Comparison of ENCODE assay signal across 14 mouse cellular contexts in the genomic region with DNA sequence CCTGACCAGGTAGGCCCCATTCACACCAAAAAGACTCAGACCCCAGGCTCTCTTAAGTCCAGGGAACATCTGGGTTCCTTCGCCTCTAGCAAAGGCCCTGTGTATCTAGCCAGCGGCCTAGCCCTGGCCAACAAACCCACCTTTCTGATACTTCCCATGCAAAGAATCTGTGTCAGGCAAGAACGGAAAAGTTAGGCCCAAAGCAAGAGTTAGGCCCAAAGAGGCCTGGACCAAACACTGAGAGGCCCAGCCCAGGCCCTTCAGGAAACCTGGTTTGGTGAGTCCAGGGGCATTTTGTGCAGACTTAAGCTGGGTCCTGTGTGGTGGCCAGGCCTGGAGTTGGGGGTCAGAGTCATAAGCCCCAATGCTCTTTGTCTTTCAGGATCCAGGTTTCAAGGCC. TPM values are rescaled to one million over a fixed set of nuclear protein-coding genes. Genes with fewer than 3 reads are reported as not detected.
DNase-seq lines count a peak whose midpoint lies in the region; ATAC-seq and TF ChIP-seq lines count a peak whose summit lies in the region.
"Had no signal": no experiment of that assay in that cellular context is flagged by ENCODE, and none has a peak within 500 bp of the region (broad histone marks: within the 10 kb centered on the region; RNA-seq: fewer than 3 reads in every experiment).

No protein-coding gene starts in this region.

- peak overlapping the region; percentile 42; the same call in 1 of the 2 replicates for H3K9ac ChIP-seq in kidney, embryonic 16.5 days (replicated peaks; ENCODE audit: low read length)
- peak overlapping the region; percentile 73 for H3K9ac ChIP-seq in embryonic facial prominence, embryonic 12.5 days
- peak overlapping the region; percentile 97 for H3K9ac ChIP-seq in intestine, embryonic 14.5 days (ENCODE audit: low read length)
- H3K9ac ChIP-seq in neural tube, embryonic 12.5 days: no peak overlapping the region
- H3K9ac ChIP-seq: forebrain, embryonic 15.5 days had no signal

- TF ChIP-seq POLR2A in kidney, adult 2 months (IDR thresholded peaks at IDR 0.05; ENCODE audit: low read depth, low read length): no peak

- no peaks in the 10 kb centered on the region for H3K36me3 ChIP-seq in kidney, embryonic 16.5 days (ENCODE audit: insufficient read depth, low read length)
- no peaks in the 10 kb centered on the region for H3K36me3 ChIP-seq in kidney, adult 2 months (ENCODE audit: control insufficient read depth, insufficient read depth, low read length)
- no peaks in the 10 kb centered on the region for H3K36me3 ChIP-seq in embryonic facial prominence, embryonic 12.5 days
- peaks cover 31% of the 10 kb centered on the region for H3K36me3 ChIP-seq in intestine, embryonic 14.5 days (ENCODE audit: control insufficient read depth, insufficient read depth, low read length)
- no peaks in the 10 kb centered on the region for H3K36me3 ChIP-seq in neural tube, embryonic 12.5 days
- H3K36me3 ChIP-seq: forebrain, embryonic 15.5 days had no signal

- peaks cover 32% of the 10 kb centered on the region for H3K4me1 ChIP-seq in kidney, embryonic 16.5 days (ENCODE audit: insufficient read depth, low read length)
- no peaks in the 10 kb centered on the region for H3K4me1 ChIP-seq in kidney, adult 2 months (ENCODE audit: control insufficient read depth, insufficient read depth, low read length)
- H3K4me1 ChIP-seq in embryonic facial prominence, embryonic 12.5 days: peaks cover 31% of the 10 kb centered on the region
- H3K4me1 ChIP-seq in intestine, embryonic 14.5 days (replicated peaks; ENCODE audit: control insufficient read depth, insufficient read depth, low read length): peaks cover 3% of the 10 kb centered on the region
- H3K4me1 ChIP-seq in neural tube, embryonic 12.5 days: peaks cover 27% of the 10 kb centered on the region

- peaks cover 100% of the 10 kb centered on the region for H3K27me3 ChIP-seq in kidney, embryonic 16.5 days (ENCODE audit: insufficient read depth, low read length)
- H3K27me3 ChIP-seq in kidney, adult 2 months (replicated peaks; ENCODE audit: control insufficient read depth, insufficient read depth, low read length): peaks cover 12% of the 10 kb centered on the region; the same call in 1 of the 2 replicates
- H3K27me3 ChIP-seq in embryonic facial prominence, embryonic 12.5 days: peaks cover 85% of the 10 kb centered on the region
- H3K27me3 ChIP-seq in intestine, embryonic 14.5 days (replicated peaks; ENCODE audit: control insufficient read depth, insufficient read depth, low read length): peaks cover 65% of the 10 kb centered on the region
- H3K27me3 ChIP-seq in neural tube, embryonic 12.5 days (replicated peaks): peaks cover 99% of the 10 kb centered on the region

- H3K27ac ChIP-seq in kidney, embryonic 16.5 days (ENCODE audit: low read length): no peak overlapping the region
- H3K27ac ChIP-seq in kidney, adult 2 months (ENCODE audit: insufficient read depth, low read depth, low read length): no peak overlapping the region
- H3K27ac ChIP-seq in embryonic facial prominence, embryonic 12.5 days: 0 out of 2 replicates have a peak overlapping the region, but pooled peaks have one; percentile 91
- peak overlapping the region; percentile 98 for H3K27ac ChIP-seq in intestine, embryonic 14.5 days (ENCODE audit: low read depth)
- no peak overlapping the region for H3K27ac ChIP-seq in neural tube, embryonic 12.5 days
- H3K27ac ChIP-seq: forebrain, embryonic 15.5 days; hindbrain, postnatal 0 days had no signal

- 81% methylated on average over 3 of the region's 3 CpGs for WGBS in kidney, embryonic 16.5 days
- 95% methylated on average over 3 of the region's 3 CpGs for WGBS in kidney, adult 2 months
- 30% methylated on average over 3 of the region's 3 CpGs for WGBS in embryonic facial prominence, embryonic 12.5 days
- WGBS in intestine, embryonic 14.5 days: 23% methylated on average over 3 of the region's 3 CpGs
- WGBS in neural tube, embryonic 12.5 days: 22% methylated on average over 3 of the region's 3 CpGs

- peak overlapping the region; percentile 50; the same call in 1 of the 2 replicates for H3K4me3 ChIP-seq in kidney, embryonic 16.5 days (ENCODE audit: low read length)
- H3K4me3 ChIP-seq in kidney, adult 2 months (ENCODE audit: insufficient read depth, low read depth, low read length): no peak overlapping the region
- H3K4me3 ChIP-seq in embryonic facial prominence, embryonic 12.5 days: peak overlapping the region; percentile 53
- peak overlapping the region; percentile 80 for H3K4me3 ChIP-seq in intestine, embryonic 14.5 days (ENCODE audit: low read depth, low read length)
- H3K4me3 ChIP-seq in neural tube, embryonic 12.5 days: peak overlapping the region; percentile 44; the same call in 1 of the 2 replicates

- TF ChIP-seq CTCF in kidney, adult 2 months (conservative IDR thresholded peaks at IDR 0.05; ENCODE audit: insufficient read depth, insufficient read length, low read depth, low read length): no peak

- no peaks in the 10 kb centered on the region for H3K9me3 ChIP-seq in kidney, embryonic 16.5 days (ENCODE audit: low read length)
- H3K9me3 ChIP-seq in embryonic facial prominence, embryonic 12.5 days: no peaks in the 10 kb centered on the region
- no peaks in the 10 kb centered on the region for H3K9me3 ChIP-seq in intestine, embryonic 14.5 days (ENCODE audit: control insufficient read depth, low read length)
- H3K9me3 ChIP-seq in neural tube, embryonic 12.5 days: no peaks in the 10 kb centered on the region
- H3K9me3 ChIP-seq: forebrain, embryonic 15.5 days had no signal

- no peak overlapping the region for H3K4me2 ChIP-seq in kidney, embryonic 16.5 days (replicated peaks; ENCODE audit: low read depth, low read length)
- H3K4me2 ChIP-seq in embryonic facial prominence, embryonic 12.5 days (replicated peaks): peak overlapping the region; percentile 95
- H3K4me2 ChIP-seq in intestine, embryonic 14.5 days (ENCODE audit: low read length): peak overlapping the region; percentile 79
- 0 out of 2 replicates have a peak overlapping the region, but pooled peaks have one; percentile 83 for H3K4me2 ChIP-seq in neural tube, embryonic 12.5 days (replicated peaks)

- no peak for ATAC-seq in kidney, embryonic 16.5 days (ENCODE audit: low FRiP score, low TSS enrichment)
- ATAC-seq in embryonic facial prominence, embryonic 12.5 days (ENCODE audit: insufficient number of reproducible peaks, insufficient read depth, low FRiP score, low TSS enrichment): no peak
- no peak for ATAC-seq in intestine, embryonic 14.5 days (replicated peaks; ENCODE audit: low FRiP score, low TSS enrichment, low read depth)
- ATAC-seq in neural tube, embryonic 12.5 days (ENCODE audit: low FRiP score, low read depth): no peak
- ATAC-seq: forebrain, embryonic 15.5 days; hindbrain, postnatal 0 days had no signal

- no peak for DNase-seq in kidney, adult 2 months
- peak; percentile 71 for DNase-seq in intestine, embryonic 14.5 days (ENCODE audit: low spot score)
- DNase-seq in adrenal gland, postnatal 25 days: no peak
- no peak for DNase-seq in cerebellum, postnatal 14 days
- DNase-seq: adrenal gland, postnatal 10 days; retina, postnatal 1 day; thymus, postnatal 14 days had no signal

RNA-seq across cellular contexts. Expression of a gene that starts 1.4 kb away (rescaled TPM):
- 1.5 and 4.6 TPM in 2 replicates for polyA plus RNA-seq in kidney, embryonic 16.5 days (2015; fragmentation: Nextera tagmentation; extraction: Ambion mirVana)
- polyA plus RNA-seq in kidney, adult 2 months (2012; rRNA removed): 0.52 and 0.69 TPM in 2 replicates
- polyA plus RNA-seq in embryonic facial prominence, embryonic 12.5 days (2016; fragmentation: Nextera tagmentation; extraction: Ambion mirVana): 35.0 and 35.9 TPM in 2 replicates
- polyA plus RNA-seq in intestine, embryonic 14.5 days (2014; fragmentation: Nextera tagmentation; extraction: Ambion mirVana): 129 and 149 TPM in 2 replicates
- 4.2 and 5.5 TPM in 2 replicates for polyA plus RNA-seq in neural tube, embryonic 12.5 days (2016; fragmentation: Nextera tagmentation; extraction: Ambion mirVana)
- 0.43 and 0.52 TPM in 2 replicates for total RNA-seq in adrenal gland, postnatal 25 days (2021)
- total RNA-seq: CH12.LX had no signal

RNA-seq across cellular contexts. Expression of a gene that starts 22.6 kb away (rescaled TPM):
- 75.7 and 81.1 TPM in 2 replicates for polyA plus RNA-seq in kidney, embryonic 16.5 days (2015; fragmentation: Nextera tagmentation; extraction: Ambion mirVana)
- 44.3 and 51.4 TPM in 2 replicates for polyA plus RNA-seq in kidney, adult 2 months (2012; rRNA removed)
- polyA plus RNA-seq in embryonic facial prominence, embryonic 12.5 days (2016; fragmentation: Nextera tagmentation; extraction: Ambion mirVana): 66.9 and 75.0 TPM in 2 replicates
- 59.2 and 62.9 TPM in 2 replicates for polyA plus RNA-seq in intestine, embryonic 14.5 days (2014; fragmentation: Nextera tagmentation; extraction: Ambion mirVana)
- polyA plus RNA-seq in neural tube, embryonic 12.5 days (2016; fragmentation: Nextera tagmentation; extraction: Ambion mirVana): 67.3 and 70.0 TPM in 2 replicates
- total RNA-seq in adrenal gland, postnatal 25 days (2021): 31.1 and 44.8 TPM in 2 replicates

RNA-seq across cellular contexts. Expression of a gene that starts 30.4 kb away (rescaled TPM):
- polyA plus RNA-seq in kidney, embryonic 16.5 days (2015; fragmentation: Nextera tagmentation; extraction: Ambion mirVana): 24.9 and 27.3 TPM in 2 replicates
- 5.8 and 7.4 TPM in 2 replicates for polyA plus RNA-seq in kidney, adult 2 months (2012; rRNA removed)
- 26.8 and 29.8 TPM in 2 replicates for polyA plus RNA-seq in embryonic facial prominence, embryonic 12.5 days (2016; fragmentation: Nextera tagmentation; extraction: Ambion mirVana)
- 0.43 and 0.48 TPM in 2 replicates for polyA plus RNA-seq in intestine, embryonic 14.5 days (2014; fragmentation: Nextera tagmentation; extraction: Ambion mirVana)
- 17.0 and 20.9 TPM in 2 replicates for polyA plus RNA-seq in neural tube, embryonic 12.5 days (2016; fragmentation: Nextera tagmentation; extraction: Ambion mirVana)
- total RNA-seq in adrenal gland, postnatal 25 days (2021): 2.7 and 3.6 TPM in 2 replicates
- total RNA-seq: CH12.LX had no signal

RNA-seq across cellular contexts. Expression of a gene that starts 42.2 kb away (rescaled TPM):
- 6.5 and 6.7 TPM in 2 replicates for polyA plus RNA-seq in kidney, embryonic 16.5 days (2015; fragmentation: Nextera tagmentation; extraction: Ambion mirVana)
- polyA plus RNA-seq in kidney, adult 2 months (2012; rRNA removed): 0.75 and 1.2 TPM in 2 replicates
- 4.6 and 5.2 TPM in 2 replicates for polyA plus RNA-seq in embryonic facial prominence, embryonic 12.5 days (2016; fragmentation: Nextera tagmentation; extraction: Ambion mirVana)
- polyA plus RNA-seq in intestine, embryonic 14.5 days (2014; fragmentation: Nextera tagmentation; extraction: Ambion mirVana): 6.5 and 7.7 TPM in 2 replicates
- polyA plus RNA-seq in neural tube, embryonic 12.5 days (2016; fragmentation: Nextera tagmentation; extraction: Ambion mirVana): 1.1 and 1.6 TPM in 2 replicates
- 0.27 and 0.33 TPM in 2 replicates for total RNA-seq in adrenal gland, postnatal 25 days (2021)
- polyA plus RNA-seq: limb, embryonic 11.5 days had no signal

Comparison
In these comparisons a context has a peak if more than half of its experiments do, and no peak if none do; other contexts are left out.
1. H3K27ac ChIP-seq: peak in embryonic facial prominence, embryonic 12.5 days (single experiment) and intestine, embryonic 14.5 days (single experiment); none in kidney, embryonic 16.5 days (single experiment), kidney, adult 2 months (single experiment) and neural tube, embryonic 12.5 days (single experiment).